Mouse (Mus musculus): ENCODE results near the gene Zfp941. TPM values are rescaled to one million over a fixed set of nuclear protein-coding genes. Genes with fewer than 3 reads are reported as not detected.
"Not testable (repeated sequence)": the region's sequence is repeated elsewhere in the genome, so short reads cannot be mapped to it uniquely, and the experiment has no call there.

The Zfp941 gene
- total RNA-seq, 2 experiments from 2014 or later: not detected

- ATAC-seq (replicated peaks; ENCODE audit: low FRiP score, poor library complexity, severe bottlenecking): no peak
Observed at GRCm38 (mm10) chr7:140793541-140793940, 28.4 kb downstream of the Zfp941 start.

GRCm38 (mm10) chr7:140788053-140788435 is 33.9 kb downstream of the Zfp941 start:
- no peak for ATAC-seq (replicated peaks; ENCODE audit: low FRiP score, poor library complexity, severe bottlenecking)

DNA sequence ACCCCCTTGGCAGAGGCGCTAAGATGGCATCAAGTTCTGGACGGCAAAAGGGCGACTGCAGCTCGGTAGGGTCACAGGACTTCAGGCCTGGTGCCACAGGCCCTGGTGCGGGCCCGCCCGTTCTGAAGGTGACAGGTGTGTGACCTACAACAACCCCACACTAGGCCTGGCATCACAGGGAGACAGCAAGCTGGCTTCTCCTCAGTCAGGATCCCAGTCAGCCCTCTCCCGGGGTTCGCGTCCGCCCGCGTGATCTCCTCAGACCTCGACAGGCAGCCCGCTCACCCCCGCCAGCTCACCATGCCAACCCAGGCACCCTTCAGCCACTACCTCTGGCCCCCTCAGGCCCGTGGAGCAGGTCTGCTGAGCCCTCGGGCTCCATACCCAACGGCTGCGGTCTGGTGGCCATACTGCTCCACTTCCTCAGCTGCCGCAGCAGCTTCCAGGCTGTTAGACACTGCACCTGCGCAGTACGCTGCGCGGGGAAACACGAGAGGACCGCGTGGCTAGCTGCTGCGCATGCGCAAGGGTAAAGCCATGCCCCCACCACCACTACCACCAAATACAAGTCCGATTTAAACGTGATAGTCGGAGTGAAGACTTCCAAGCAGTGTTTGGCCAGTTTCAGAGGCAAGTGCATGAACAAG is 34.4 kb downstream of the Zfp941 start, which contains the start of gene Syce1:
Syce1 (minus strand) TSS at position 447 of the 647 bp plus-strand sequence.
- no peak for ATAC-seq (replicated peaks; ENCODE audit: low FRiP score, poor library complexity, severe bottlenecking)

- no peak for ATAC-seq (replicated peaks; ENCODE audit: low FRiP score, poor library complexity, severe bottlenecking)
Observed at GRCm38 (mm10) chr7:140780548-140780947, 41.4 kb downstream of the Zfp941 start.

DNA sequence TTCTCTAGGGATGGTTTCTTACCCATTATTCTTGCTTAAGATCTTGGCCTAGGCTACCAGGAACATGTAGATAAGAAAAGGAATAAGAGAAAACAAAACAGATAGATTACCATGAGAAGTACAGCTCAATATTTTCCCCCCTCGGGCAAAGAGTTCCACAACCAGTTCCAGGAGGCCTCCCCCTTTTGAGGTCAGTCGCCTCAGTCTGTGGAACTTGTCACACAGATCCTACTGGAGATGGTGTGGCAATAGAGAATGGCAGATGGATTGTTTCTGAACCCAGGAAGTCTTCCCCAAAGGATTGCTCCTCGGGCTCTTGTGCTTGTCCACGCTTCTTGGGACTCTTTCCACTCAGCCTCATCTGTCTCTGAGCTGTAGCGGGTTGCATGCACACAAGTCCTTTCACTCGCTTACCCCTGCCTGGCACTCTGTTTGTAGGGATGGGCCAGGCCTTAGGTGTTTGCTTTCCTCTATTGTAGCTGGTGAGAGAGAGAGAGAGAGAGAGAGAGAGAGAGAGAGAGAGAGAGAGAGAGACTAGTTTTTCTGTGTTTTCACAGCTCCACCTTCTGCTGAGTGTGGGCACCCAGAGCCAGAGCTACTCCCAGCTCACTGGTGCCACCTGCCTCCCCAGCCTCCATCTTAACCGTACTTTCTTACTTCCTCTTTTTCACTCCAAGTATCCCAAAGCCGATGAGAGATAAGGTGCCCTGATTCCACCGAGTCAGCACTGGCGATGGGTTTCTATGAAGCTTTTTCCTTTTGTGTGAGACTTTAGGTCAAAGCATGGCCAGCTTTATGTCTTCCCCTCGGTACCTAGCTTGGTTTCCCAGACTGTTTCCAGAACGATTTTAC is 55.9 kb downstream of the Zfp941 start:
- no peak for ATAC-seq (replicated peaks; ENCODE audit: low FRiP score, poor library complexity, severe bottlenecking)

GRCm38 (mm10) chr7:140765391-140765790 is 56.6 kb downstream of the Zfp941 start:
- not testable (repeated sequence) for ATAC-seq (replicated peaks; ENCODE audit: low FRiP score, poor library complexity, severe bottlenecking)

GRCm38 (mm10) chr7:140763447-140764020 is 58.4 kb downstream of the Zfp941 start, which contains the start of gene Cyp2e1:
Gene Cyp2e1, plus strand, starts transcription at chr7:140763739.
- no peak for ATAC-seq (replicated peaks; ENCODE audit: low FRiP score, poor library complexity, severe bottlenecking)

DNA sequence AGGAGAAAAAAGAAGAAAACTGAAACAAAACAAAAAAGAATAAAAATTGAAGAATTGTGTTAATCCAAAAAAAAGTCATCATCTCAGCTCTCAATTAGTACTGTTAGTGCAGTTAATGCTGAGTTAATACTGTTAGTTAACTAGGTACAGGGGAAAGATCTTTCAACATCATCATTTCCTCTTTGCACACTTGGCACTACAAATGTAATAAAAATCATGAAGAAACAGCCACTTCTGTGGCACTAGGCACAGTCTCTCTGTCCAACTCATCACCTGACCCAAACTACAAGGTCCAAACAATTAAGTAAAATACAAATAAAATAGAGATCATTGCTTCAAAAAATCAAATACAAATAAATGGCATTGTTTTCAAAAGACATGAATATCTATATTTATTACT is 61.3 kb downstream of the Zfp941 start:
- ATAC-seq (replicated peaks; ENCODE audit: low FRiP score, poor library complexity, severe bottlenecking): no peak

Other genes starting within 250 kb of the Zfp941 start
- not detected in 2 replicates for gene Olfr46, start 220.9 kb downstream of the Zfp941 start, total RNA-seq (2015; ENCODE audit: low replicate concordance)
- gene Olfr46, start 220.9 kb downstream of the Zfp941 start, total RNA-seq (2017; ENCODE audit: low replicate concordance): 0.08 and 0.26 TPM in 2 replicates
- gene Olfr61, start 193.2 kb downstream of the Zfp941 start, total RNA-seq (2015; ENCODE audit: low replicate concordance): not detected in 2 replicates
- gene Olfr61, start 193.2 kb downstream of the Zfp941 start, total RNA-seq (2017; ENCODE audit: low replicate concordance): not detected in 2 replicates
- not detected in 2 replicates for gene Olfr53, start 175.7 kb downstream of the Zfp941 start, total RNA-seq (2015; ENCODE audit: low replicate concordance)
- not detected in 2 replicates for gene Olfr53, start 175.7 kb downstream of the Zfp941 start, total RNA-seq (2017; ENCODE audit: low replicate concordance)
- not detected in 2 replicates for gene Olfr539, start 162.2 kb downstream of the Zfp941 start, total RNA-seq (2015; ENCODE audit: low replicate concordance)
- gene Olfr539, start 162.2 kb downstream of the Zfp941 start, total RNA-seq (2017; ENCODE audit: low replicate concordance): not detected in 2 replicates
- not detected in 2 replicates for gene Olfr45, start 140.2 kb downstream of the Zfp941 start, total RNA-seq (2015; ENCODE audit: low replicate concordance)
- not detected in 2 replicates for gene Olfr45, start 140.2 kb downstream of the Zfp941 start, total RNA-seq (2017; ENCODE audit: low replicate concordance)
- gene Olfr541, start 124.9 kb downstream of the Zfp941 start, total RNA-seq (2015; ENCODE audit: low replicate concordance): not detected in 2 replicates
- not detected in 2 replicates for gene Olfr541, start 124.9 kb downstream of the Zfp941 start, total RNA-seq (2017; ENCODE audit: low replicate concordance)
- gene Cyp2e1, start 58.4 kb downstream of the Zfp941 start, total RNA-seq (2015; ENCODE audit: low replicate concordance): not detected in 2 replicates
- not detected in 2 replicates for gene Cyp2e1, start 58.4 kb downstream of the Zfp941 start, total RNA-seq (2017; ENCODE audit: low replicate concordance)
- gene Syce1, start 34.3 kb downstream of the Zfp941 start, total RNA-seq (2015; ENCODE audit: low replicate concordance): 1.8 TPM in 1 of 2 replicates, not detected in the other
- not detected in 2 replicates for gene Syce1, start 34.3 kb downstream of the Zfp941 start, total RNA-seq (2017; ENCODE audit: low replicate concordance)
- gene Urah, start 12.8 kb upstream of the Zfp941 start, total RNA-seq (2015; ENCODE audit: low replicate concordance): not detected in 2 replicates
- not detected in 2 replicates for gene Urah, start 12.8 kb upstream of the Zfp941 start, total RNA-seq (2017; ENCODE audit: low replicate concordance)
- not detected in 2 replicates for gene Scgb1c1, start 23.4 kb upstream of the Zfp941 start, total RNA-seq (2015; ENCODE audit: low replicate concordance)
- gene Scgb1c1, start 23.4 kb upstream of the Zfp941 start, total RNA-seq (2017; ENCODE audit: low replicate concordance): not detected in 2 replicates
- not detected in 2 replicates for gene Odf3, start 25.6 kb upstream of the Zfp941 start, total RNA-seq (2015; ENCODE audit: low replicate concordance)
- gene Odf3, start 25.6 kb upstream of the Zfp941 start, total RNA-seq (2017; ENCODE audit: low replicate concordance): not detected in 2 replicates
- gene Gm45785, start 34.2 kb upstream of the Zfp941 start, total RNA-seq (2015; ENCODE audit: low replicate concordance): not detected in 2 replicates
- gene Gm45785, start 34.2 kb upstream of the Zfp941 start, total RNA-seq (2017; ENCODE audit: low replicate concordance): 2.8 TPM in 1 of 2 replicates, not detected in the other
- gene Ric8a, start 34.8 kb upstream of the Zfp941 start, total RNA-seq (2015; ENCODE audit: low replicate concordance): 19.1 and 49.5 TPM in 2 replicates
- 12.1 and 22.2 TPM in 2 replicates for gene Ric8a, start 34.8 kb upstream of the Zfp941 start, total RNA-seq (2017; ENCODE audit: low replicate concordance)
- 7.6 and 9.2 TPM in 2 replicates for gene Bet1l, start 35.4 kb upstream of the Zfp941 start, total RNA-seq (2015; ENCODE audit: low replicate concordance)
- gene Bet1l, start 35.4 kb upstream of the Zfp941 start, total RNA-seq (2017; ENCODE audit: low replicate concordance): 9.0 and 9.4 TPM in 2 replicates
- gene Psmd13, start 59.8 kb upstream of the Zfp941 start, total RNA-seq (2015; ENCODE audit: low replicate concordance): 74.2 and 90.1 TPM in 2 replicates
- gene Psmd13, start 59.8 kb upstream of the Zfp941 start, total RNA-seq (2017; ENCODE audit: low replicate concordance): 136 and 162 TPM in 2 replicates
- 14.4 and 16.3 TPM in 2 replicates for gene Sirt3, start 60.1 kb upstream of the Zfp941 start, total RNA-seq (2015; ENCODE audit: low replicate concordance)
- gene Sirt3, start 60.1 kb upstream of the Zfp941 start, total RNA-seq (2017; ENCODE audit: low replicate concordance): 6.5 and 13.5 TPM in 2 replicates
- not detected in 2 replicates for gene Cox8b, start 78.3 kb upstream of the Zfp941 start, total RNA-seq (2015; ENCODE audit: low replicate concordance)
- gene Cox8b, start 78.3 kb upstream of the Zfp941 start, total RNA-seq (2017; ENCODE audit: low replicate concordance): not detected in 2 replicates
- gene Nlrp6, start 98.7 kb upstream of the Zfp941 start, total RNA-seq (2015; ENCODE audit: low replicate concordance): not detected in 2 replicates
- not detected in 2 replicates for gene Nlrp6, start 98.7 kb upstream of the Zfp941 start, total RNA-seq (2017; ENCODE audit: low replicate concordance)
- gene Pgghg, start 119.2 kb upstream of the Zfp941 start, total RNA-seq (2015; ENCODE audit: low replicate concordance): 0.72 TPM in 1 of 2 replicates, not detected in the other
- 0.90 and 1.3 TPM in 2 replicates for gene Pgghg, start 119.2 kb upstream of the Zfp941 start, total RNA-seq (2017; ENCODE audit: low replicate concordance)
- not detected in 2 replicates for gene Ifitm5, start 128.1 kb upstream of the Zfp941 start, total RNA-seq (2015; ENCODE audit: low replicate concordance)
- not detected in 2 replicates for gene Ifitm5, start 128.1 kb upstream of the Zfp941 start, total RNA-seq (2017; ENCODE audit: low replicate concordance)
- not detected in 2 replicates for gene Gm45717, start 133.8 kb upstream of the Zfp941 start, total RNA-seq (2015; ENCODE audit: low replicate concordance)
- not detected in 2 replicates for gene Gm45717, start 133.8 kb upstream of the Zfp941 start, total RNA-seq (2017; ENCODE audit: low replicate concordance)
- 61.6 and 73.4 TPM in 2 replicates for gene Ifitm2, start 133.8 kb upstream of the Zfp941 start, total RNA-seq (2015; ENCODE audit: low replicate concordance)
- gene Ifitm2, start 133.8 kb upstream of the Zfp941 start, total RNA-seq (2017; ENCODE audit: low replicate concordance): 14.5 and 51.7 TPM in 2 replicates
- 31.0 TPM in 1 of 2 replicates, not detected in the other for gene Ifitm1, start 145.0 kb upstream of the Zfp941 start, total RNA-seq (2015; ENCODE audit: low replicate concordance)
- gene Ifitm1, start 145.0 kb upstream of the Zfp941 start, total RNA-seq (2017; ENCODE audit: low replicate concordance): 0.90 and 20.6 TPM in 2 replicates
- 156 and 271 TPM in 2 replicates for gene Ifitm3, start 188.6 kb upstream of the Zfp941 start, total RNA-seq (2015; ENCODE audit: low replicate concordance)
- gene Ifitm3, start 188.6 kb upstream of the Zfp941 start, total RNA-seq (2017; ENCODE audit: low replicate concordance): 73.5 and 106 TPM in 2 replicates
- 172 and 212 TPM in 2 replicates for gene Ifitm6, start 195.7 kb upstream of the Zfp941 start, total RNA-seq (2015; ENCODE audit: low replicate concordance)
- gene Ifitm6, start 195.7 kb upstream of the Zfp941 start, total RNA-seq (2017; ENCODE audit: low replicate concordance): 65.6 and 95.9 TPM in 2 replicates
- not detected in 2 replicates for gene Gm17387, start 207.0 kb upstream of the Zfp941 start, total RNA-seq (2015; ENCODE audit: low replicate concordance)
- not detected in 2 replicates for gene Gm17387, start 207.0 kb upstream of the Zfp941 start, total RNA-seq (2017; ENCODE audit: low replicate concordance)
- gene B4galnt4, start 238.9 kb upstream of the Zfp941 start, total RNA-seq (2015; ENCODE audit: low replicate concordance): not detected in 2 replicates
- gene B4galnt4, start 238.9 kb upstream of the Zfp941 start, total RNA-seq (2017; ENCODE audit: low replicate concordance): 0.26 TPM in 1 of 2 replicates, not detected in the other